Mouse (Mus musculus): ENCODE data around the gene Tspo2.

- TF ChIP-seq CTCF (conservative IDR thresholded peaks at IDR 0.05; ENCODE audit: insufficient read depth, insufficient read length, low read depth, low read length), result no peak
- TF ChIP-seq POLR2A (IDR thresholded peaks at IDR 0.05; ENCODE audit: low read depth, low read length), result no peak
Measured at GRCm38 (mm10) chr17:48489466-48489865, 38.1 kb upstream of the Tspo2 start.
